Mouse (Mus musculus): ENCODE data around the gene Ltbp1.
A peak's percentile ranks its signal among the peaks of the same experiment; 100 is the strongest.

The Ltbp1 gene

DNA sequence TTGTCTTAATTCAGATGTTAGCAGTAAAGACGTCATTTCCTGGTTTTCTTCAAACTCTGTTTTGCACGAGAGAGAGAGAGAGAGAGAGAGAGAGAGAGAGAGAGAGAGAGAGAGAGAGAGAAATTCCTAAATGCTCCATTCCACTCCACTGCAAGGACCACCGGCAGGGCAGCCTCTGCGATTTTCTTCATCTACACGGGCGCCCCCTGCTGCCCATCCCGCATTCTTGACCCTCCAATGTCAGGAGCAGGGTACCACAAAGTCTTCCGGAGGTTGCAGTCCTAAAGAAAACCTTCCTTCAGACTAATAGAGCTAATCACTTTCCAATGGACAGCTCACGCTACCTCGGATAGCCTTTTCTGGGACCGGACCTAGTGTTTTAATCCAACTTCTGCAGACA is 548 bp upstream of the Ltbp1 start:
- peak; percentile 34 to 40 for DNase-seq (ENCODE audit: low spot score in 2 of 2)

DNA sequence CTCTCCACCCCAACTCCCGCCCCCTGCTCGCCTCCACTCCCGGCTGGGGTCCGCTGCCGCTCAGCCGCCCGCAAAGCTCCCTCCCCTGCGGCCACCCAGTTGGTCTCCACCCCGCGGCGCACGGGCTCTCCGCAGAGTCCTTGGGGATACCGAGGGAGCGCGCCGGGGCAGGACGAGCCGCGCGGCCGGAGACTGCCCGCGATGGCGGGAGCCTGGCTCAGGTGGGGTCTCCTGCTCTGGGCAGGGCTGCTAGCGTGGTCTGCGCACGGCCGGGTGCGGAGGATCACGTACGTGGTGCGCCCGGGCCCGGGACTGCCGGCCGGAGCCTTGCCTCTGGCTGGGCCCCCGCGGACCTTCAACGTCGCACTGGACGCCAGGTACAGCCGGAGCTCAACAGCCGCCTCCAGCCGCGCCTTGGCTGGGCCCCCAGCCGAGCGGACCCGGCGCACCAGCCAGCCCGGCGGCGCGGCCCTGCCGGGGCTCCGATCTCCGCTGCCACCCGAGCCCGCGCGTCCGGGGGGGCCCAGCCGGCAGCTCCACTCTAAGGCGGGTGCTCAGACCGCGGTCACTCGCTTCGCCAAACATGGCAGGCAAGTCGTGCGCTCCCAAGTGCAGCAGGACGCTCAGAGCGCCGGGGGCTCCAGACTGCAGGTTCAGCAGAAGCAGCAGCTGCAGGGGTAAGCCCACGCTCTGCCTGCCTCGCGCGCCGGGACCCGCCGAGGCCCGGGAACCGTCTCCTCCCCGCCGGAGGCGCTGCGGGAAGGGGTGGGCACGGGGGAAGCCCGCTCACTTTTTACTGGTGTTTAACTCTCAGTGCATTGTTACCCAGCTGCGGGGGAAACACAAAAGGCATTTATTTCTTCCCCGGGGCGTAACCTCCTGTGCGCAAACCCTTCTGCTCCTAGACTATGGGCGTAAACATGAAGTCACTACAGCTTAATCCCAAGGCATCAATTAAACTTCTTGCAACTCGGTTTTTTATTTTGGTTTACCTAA is 615 bp downstream of the Ltbp1 start:
- DNase-seq (ENCODE audit: low spot score in 2 of 2) = no peak

DNA sequence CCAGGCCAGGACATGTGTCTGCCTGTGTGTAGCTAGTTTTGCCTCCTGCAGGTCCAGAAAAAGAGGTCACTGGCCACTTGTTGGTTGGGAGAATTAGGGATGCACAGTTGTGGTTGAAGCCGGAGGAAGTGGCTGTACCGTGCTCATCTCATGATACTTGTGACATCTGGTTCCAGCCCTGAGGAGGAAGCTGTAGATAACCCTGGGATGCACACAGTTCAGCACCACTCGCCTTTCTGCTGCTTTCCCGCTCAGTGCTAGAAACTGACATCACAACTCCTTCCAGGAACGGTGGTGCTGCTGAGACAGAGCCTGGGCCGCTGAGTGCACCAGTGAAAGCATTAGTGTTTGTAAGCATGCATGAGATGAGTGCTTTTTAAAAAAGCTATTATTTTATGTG is 5.6 kb downstream of the Ltbp1 start:
- DNase-seq (ENCODE audit: low spot score in 2 of 2) = no peak

DNA sequence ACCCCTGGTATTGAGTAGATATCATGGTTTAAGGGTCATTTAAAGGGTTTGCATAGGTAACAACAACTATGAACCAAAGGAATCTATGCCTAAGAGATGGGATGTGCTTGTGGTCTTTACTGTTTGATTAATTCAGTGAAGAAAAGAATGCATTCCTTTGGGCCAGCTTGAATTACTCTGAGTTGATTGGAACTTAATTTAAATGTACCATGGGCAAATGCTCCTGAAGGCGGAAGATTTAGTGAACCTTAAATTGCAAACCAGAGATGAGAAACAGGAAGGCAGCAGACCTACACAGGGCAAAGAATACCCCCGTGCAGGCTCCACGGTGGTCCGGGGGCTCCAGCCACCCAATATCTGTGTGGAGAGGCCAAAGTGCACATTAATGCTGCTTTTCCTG is 7.8 kb downstream of the Ltbp1 start:
- no peak for DNase-seq (ENCODE audit: low spot score in 2 of 2)

DNA sequence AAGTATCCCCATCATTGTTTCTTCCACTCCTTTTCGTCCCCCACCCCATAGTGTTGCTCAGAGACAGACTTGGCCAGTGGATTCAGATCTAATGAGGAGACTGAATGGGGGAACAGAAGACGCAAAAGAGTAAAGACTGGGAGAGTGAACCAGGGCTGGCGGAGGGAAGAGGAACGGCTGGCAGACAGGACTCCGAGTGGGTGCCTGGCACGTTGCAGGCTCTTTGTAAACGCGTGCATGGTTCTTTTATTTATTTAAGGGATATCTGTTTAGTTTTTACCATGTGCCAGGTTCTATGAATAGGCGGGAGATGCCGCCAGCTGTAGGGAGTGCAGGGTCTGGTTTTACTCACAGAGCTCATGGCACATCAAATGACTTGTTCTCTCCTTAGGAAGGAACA is 8.5 kb downstream of the Ltbp1 start:
- DNase-seq (ENCODE audit: low spot score in 2 of 2) = no peak

DNA sequence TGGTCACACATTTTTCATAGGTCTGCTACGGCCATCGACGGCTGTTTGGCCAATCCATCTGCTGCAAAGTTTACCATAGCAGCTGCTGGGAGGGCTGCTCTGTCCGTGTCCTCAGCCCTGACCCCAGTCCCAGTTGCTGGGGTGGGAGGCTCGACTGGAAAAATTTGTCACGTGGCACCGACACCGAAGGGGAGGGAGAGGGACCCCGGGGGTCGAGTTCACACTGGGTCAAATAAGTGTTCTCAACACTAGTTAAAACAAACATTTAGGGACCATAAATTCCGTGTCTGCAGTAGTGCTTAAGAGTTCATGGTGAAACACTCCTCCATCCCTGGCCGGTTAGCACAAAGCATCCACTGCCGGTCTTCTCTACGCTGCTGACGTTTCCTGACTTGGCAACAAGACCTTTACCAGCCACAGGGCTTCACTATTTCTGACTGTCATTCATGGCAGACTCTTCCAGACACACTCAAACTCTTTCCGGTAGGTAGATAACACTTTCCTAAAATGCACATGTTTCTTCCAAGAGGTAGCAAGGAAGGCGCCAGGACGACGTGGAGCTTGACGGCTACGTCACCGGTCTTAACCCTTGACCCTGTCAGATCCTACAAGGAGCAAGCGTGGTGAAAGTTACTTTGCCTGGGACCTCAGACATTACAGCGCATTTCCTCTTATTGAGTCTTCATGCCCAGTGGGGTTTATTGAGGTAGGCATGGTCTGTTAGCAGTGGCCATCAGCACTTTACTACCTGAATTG is 9.4 kb downstream of the Ltbp1 start:
- DNase-seq (ENCODE audit: low spot score in 2 of 2) = no peak

DNA sequence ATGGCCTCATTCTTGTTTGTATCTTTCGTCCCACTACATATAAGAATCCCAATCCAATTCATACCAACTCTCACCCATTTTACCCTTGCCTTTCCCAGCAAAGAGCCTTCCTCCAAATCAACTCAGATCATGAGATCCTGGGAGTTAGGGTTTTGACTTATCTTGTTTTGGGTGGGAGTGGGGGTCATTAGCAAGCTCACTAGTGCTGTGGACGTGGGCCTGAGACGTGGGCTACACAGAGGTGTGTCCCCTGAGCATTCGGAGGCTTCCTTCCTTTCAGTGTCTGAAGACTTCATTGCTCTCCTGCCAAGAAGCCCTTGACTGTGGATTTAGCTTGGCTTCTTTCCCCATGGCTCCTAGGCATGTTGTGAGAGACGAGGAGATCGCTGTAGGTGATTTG is 10.2 kb downstream of the Ltbp1 start:
- no peak for DNase-seq (ENCODE audit: low spot score in 2 of 2)

DNA sequence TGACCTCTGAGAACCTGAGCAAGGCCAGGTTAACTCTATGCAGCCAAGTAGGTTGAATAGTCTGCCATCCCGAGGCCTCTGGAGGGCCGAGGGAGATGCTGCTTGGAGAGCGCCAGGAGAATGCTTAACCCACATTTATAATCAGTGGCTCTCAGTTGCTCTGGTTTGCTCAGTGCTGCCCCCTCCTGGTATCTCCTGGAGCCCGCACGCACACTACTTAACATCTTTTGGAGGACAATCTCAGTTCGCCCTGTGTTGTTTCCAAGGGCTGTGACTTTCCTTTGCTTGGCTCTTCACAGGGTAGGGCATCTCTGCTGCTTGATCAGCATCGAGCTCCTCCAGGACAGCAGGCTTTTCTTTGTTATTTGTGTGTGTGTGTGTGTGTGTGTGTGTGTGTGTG is 12.1 kb downstream of the Ltbp1 start:
- DNase-seq (ENCODE audit: low spot score in 2 of 2) = no peak

DNA sequence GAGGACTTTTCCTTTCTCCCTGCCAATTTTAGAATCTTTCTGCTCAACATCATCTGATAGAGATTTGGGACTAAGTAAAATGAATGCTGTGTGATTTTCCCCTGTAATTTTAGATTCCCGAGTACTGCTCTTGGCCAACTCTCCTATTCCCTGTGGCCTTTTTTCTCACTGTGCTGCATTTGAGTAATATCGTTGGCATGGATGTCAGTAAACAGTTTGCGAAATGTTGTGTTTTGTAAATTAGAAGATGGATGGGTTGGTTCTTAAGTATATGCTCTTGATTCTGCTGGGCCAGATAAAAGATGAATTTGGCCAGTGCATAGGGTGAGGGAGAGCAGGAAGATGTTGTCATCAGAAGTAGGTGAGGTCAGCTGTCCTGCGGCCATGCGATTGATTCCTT is 12.8 kb downstream of the Ltbp1 start:
- DNase-seq (ENCODE audit: low spot score in 2 of 2) = no peak

DNA sequence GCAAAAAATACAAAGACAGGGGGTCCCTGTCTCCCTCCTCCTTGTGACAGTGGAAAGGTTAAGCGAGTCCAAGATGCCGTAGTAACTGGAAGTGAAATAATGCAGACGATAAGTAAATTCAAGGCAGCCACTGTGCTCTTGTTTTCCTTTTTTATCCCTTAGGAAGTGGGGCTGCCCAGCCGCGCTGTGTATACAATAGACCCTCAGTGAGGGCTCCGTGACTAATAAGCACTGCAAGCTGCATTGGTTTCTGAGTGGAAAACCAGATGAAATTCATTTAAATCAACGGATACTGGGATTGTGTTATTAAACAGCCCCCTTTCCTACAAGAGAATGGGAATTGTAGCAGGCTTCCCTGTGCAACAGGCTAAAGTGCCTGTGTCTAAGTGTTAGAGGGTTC is 14.7 kb downstream of the Ltbp1 start:
- DNase-seq (ENCODE audit: low spot score in 2 of 2) = no peak

DNA sequence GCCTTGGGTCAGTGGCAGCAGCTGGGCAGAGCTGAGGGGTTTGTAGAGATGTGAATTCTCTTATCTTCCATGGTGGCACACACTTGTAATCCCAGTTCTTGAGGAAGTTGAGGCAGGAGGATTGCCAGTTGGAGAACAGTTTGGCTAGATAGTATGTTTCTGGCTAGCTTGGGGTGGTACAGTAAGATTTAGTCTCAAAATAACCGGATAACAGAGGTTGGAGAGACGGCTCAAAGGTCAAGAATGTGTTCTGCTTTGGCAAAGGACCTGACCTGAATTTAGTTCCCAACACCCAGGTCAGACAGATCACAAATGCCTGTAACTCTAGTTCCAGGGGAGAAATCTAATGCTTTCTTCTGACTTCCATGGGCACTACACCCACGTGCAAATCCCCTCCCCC is 15.3 kb downstream of the Ltbp1 start:
- no peak for DNase-seq (ENCODE audit: low spot score in 2 of 2)

DNA sequence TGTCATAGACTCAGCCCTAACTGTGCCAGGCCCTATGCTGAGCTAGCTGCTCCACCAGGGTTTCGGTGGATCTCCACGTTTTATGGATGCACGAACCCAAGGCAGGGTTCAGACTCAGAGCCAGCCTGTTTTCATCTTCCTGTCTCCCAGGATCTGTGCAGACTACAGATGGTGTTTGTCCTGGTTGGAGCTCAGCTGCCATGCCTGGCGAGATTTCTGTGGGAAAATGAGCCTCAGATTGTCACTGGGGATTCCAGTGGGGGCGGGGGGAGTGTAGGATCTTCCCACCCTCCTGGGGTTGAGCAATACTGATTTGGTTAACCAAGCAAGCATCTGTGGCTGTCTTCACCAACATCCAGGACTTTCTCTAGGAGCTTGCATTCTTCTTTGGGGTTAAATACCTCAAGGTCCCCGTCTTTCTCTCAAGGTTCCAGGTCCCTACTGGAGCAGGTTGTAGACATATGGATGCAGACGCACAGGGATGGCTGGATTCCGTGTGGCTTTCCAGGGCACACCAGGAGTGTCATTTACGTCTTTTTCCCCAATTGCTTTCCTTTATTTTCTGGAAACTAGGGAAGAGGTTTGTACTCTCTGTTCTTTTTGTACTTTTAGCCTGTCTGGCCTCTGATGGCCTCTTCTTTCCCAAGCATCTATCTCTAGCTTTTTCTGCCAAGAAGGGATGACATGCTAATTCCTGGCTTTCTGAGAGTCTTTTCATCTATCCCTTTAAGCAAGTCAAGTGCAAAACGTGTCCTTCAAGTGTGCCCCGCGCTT is 22.2 kb downstream of the Ltbp1 start:
- DNase-seq (ENCODE audit: low spot score in 2 of 2) = no peak

DNA sequence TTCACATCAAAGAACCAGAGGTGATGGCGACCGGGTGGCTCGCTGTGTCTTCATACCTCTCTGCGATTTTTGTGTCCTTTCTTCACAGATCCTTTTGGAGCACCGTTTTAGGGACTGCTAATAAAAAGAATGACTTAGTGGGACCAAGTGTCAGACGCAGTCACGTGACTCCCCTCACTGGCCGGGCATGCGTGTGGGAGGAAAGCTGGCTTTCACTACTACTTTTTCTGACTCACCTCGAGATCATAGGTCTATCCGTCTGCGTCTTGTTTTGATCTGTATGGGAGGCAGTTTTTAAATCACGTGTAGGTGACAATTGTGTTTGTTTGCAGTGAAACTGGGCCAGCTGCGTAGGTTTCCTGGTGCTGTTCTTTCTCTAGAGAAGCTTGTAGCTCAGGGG is 28.0 kb downstream of the Ltbp1 start:
- DNase-seq (ENCODE audit: low spot score in 2 of 2) = no peak

DNA sequence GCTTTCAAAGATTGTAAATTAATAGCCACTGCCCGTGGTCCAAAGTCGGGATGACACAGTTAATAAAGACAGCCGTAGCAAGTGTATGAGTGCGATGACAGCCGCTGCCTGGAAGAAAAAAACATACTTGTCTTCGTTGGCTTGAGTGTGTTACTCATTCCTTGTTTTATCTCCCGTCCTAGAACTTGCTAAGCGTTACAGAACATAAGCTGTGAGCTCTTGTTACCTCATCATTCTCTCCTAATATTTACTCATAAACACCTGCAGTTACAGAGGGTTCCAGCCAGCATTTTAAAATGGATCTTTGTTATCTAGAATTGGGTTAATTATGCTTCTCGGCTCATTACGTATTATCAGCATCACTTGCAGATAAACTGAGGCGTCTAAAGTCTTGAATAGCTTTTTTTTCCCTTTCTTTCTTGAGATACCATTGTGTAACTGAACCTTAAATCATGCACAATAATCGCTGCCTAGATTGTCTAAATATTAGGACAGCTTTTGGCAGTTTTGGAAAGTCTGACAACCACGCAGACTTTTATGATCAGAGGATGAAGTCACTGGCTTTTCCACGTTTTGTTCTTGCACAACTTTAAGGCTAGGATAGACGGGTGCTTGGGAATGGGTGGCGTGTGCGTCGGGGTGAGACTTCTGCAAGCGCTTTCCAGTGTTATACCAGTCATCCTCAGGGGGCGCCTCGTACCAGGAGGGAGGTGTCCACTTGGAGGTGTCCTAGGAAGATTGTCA is 28.7 kb downstream of the Ltbp1 start:
- DNase-seq (ENCODE audit: low spot score in 2 of 2) = no peak

DNA sequence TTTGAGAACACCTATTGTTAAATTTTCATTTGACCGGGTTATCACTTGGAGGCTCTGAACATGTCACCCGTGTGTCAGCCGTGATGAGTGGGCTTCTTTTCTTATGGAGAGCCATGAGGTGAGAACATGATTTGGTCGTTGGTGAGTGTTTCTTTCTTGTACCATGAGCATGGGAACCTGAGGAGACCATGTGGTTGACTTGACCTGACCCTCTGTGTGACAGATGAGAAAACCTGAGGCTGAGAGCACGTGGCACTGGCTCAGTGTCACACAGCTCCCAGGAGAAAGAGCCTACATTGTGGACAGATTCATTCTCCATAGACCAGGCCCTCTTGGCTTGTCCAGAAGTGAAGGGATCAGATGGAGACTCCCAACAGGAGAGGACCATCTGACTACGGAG is 31.5 kb downstream of the Ltbp1 start:
- no peak for DNase-seq (ENCODE audit: low spot score in 2 of 2)

DNA sequence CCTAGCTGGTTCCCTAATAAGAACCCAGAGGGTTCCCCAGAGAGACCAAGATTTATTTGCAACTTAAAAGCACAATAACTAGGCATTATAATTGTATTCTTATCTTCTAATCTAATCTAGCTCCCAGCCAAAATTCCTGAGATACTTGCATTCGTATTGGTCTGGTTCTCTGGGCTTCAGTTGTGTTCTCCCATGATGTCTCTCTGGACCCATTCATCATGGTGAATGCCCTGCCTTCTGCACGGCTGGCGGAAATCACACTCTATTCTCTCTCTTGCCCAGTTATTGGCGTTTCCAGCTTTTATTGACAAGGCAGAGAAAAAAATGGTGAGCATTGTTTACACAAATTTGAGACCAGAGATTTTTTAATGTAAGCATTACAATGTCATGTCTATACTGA is 33.6 kb downstream of the Ltbp1 start:
- DNase-seq (ENCODE audit: low spot score in 2 of 2) = no peak

DNA sequence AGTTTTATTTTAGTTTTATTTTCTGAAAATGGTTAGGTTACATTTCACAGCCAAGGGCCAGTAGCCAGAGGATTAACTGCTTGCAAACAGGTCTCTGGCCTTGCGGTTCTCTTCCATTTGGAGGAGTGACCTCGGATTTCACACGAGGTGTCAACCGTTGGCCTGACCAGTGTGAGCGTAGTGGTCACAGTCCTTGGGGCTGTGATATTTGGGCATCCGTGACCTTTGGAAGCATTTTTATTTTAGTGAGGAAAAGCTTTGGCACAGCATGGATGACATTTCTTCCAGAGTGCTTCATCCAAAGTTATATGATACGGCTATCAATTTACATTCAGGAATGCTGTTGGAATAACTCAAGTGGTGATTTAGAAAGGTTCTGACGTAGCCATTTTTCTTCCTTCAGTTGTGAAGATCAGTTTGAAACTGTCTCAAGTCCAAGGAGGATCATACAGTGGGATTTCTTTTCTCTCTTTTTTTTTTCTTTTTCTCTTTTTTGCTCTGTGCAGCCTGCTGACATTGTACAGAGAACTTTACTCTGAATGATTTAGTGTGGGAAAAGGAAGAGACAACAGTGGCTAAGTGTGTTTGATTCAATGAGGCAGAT is 44.1 kb downstream of the Ltbp1 start:
- no peak for DNase-seq (ENCODE audit: low spot score in 2 of 2)

DNA sequence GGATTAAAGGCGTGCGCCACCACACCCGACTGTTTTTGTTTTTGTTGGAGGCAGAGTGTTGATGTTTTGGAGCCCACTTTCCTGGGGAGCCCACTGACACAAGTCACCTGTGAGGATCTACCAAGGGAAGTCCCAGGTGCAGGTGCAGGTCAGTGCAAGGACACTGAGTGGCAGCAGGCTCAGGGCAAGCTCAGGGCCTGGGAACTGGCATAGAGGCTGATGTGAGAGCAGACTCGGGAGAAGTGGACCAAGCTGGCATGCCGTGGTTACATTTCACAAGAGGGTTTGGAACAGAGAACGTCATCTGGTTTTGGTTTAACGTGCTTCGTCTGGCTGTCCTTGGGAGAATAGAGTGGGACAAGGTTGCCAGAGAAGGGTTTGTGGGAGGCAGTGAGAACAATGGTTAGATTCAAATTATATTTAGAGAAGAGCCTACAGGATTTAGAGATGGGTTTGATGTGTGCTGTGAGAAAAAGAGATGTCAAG is 46.1 kb downstream of the Ltbp1 start:
- DNase-seq (ENCODE audit: low spot score in 2 of 2) = no peak

DNA sequence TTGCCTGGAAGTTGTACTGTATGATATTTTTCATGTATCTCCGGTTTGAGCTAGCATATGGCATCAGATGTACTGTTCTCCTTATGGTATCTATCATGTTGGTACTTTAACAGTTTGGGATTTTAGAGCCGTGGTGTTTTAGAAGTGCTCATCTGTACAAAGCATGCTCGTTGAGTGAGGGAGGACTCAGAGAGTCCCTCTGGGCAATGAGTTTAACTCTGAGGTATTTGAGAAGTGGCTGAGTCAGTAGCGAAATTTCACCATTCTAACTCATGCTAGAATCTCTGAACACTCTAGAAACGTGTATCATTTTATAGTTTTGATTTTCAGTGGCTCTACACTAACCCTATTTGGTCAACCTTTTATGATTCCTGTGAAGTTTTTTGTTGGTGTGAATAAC is 49.9 kb downstream of the Ltbp1 start:
- DNase-seq (ENCODE audit: low spot score in 2 of 2) = no peak

DNA sequence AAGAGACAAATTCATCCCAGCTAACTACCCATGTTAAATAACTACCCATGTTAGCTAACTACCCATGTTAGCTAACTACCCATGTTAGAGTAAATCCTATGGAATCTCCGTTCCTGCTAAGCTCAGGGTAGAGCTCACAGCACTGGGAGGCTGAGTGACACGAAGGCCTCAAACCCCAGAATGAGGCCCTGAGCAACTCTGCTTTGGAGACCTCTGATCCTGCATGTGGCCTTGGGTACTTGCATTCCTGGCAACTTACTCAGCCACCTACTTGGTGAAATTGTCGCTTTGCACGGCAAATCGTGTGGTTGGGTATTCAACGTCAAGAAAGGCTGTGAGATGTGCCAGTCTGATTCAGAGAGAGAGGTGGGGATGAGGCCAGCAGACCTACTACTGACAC is 50.6 kb downstream of the Ltbp1 start:
- DNase-seq (ENCODE audit: low spot score in 2 of 2) = no peak

DNA sequence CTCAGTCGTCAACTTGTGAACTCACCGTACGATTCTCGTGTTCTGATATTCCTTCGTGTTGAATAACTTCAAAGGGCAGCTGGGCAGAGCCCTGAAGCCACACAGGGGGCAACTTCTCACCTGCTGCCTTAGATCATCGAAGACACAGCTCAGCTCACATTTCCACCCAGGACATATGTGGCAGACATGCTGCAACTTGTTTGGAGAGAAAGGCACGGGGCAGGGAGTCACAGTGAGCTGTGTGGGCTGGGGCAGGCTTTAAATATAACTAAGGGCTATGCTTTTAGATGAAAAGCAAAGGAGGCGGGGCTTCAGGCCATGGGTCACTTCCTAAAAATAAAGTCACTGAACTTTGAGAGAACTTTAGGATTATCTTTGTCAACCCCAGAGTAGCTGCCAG is 51.3 kb downstream of the Ltbp1 start:
- DNase-seq (ENCODE audit: low spot score in 2 of 2) = no peak
